Comparison of ENCODE assay signal across 8 mouse cellular contexts in genomic region chr5:77309924-77310772, GRCm38 (mm10). TPM values are rescaled to one million over a fixed set of nuclear protein-coding genes. Genes with fewer than 3 reads are reported as not detected.
DNase-seq lines count a peak whose midpoint lies in the region; ATAC-seq and TF ChIP-seq lines count a peak whose summit lies in the region.

Noa1 (minus strand) TSS chr5:77310084.
Polr2b (plus strand) TSS chr5:77310147.

- no peaks in the 10 kb centered on the region for H3K27me3 ChIP-seq in Patski
- H3K27me3 ChIP-seq in hindbrain, embryonic 13.5 days = no peaks in the 10 kb centered on the region

- H3K36me3 ChIP-seq in hindbrain, embryonic 13.5 days = peaks cover 43% of the 10 kb centered on the region

- WGBS in hindbrain, embryonic 13.5 days = under 1% methylated on average over 85 of the region's 85 CpGs

- peak within 1 kb of the TSS; percentile 83 for H3K9ac ChIP-seq in hindbrain, embryonic 13.5 days

- CTCF ChIA-PET in Patski (lab: Charles Lee) = interaction anchor here (0.6 to 1.9 kb wide), 12 partner anchors 10 to 37 kb away, joined by 3 to 7 read pairs (median 4); no protein-coding TSS in a partner anchor

- H3K27ac ChIP-seq in hindbrain, embryonic 13.5 days = peak within 1 kb of the TSS; percentile 95

- in situ Hi-C loops in Patski (cut with MboI; ENCODE audit: low pct_unique_long_range_greater_than_20kb) = no loop called here

- no peak for TF ChIP-seq CTCF in Patski (IDR thresholded peaks at IDR 0.05)

- H3K9me3 ChIP-seq in hindbrain, embryonic 13.5 days = no peaks in the 10 kb centered on the region

- peak; percentile 88 for ATAC-seq in Patski
- peak; percentile 97 for ATAC-seq in hindbrain, embryonic 13.5 days (ENCODE audit: low FRiP score)

- H3K4me3 ChIP-seq in hindbrain, embryonic 13.5 days = peak within 1 kb of the TSS; percentile 96

- H3K4me1 ChIP-seq in hindbrain, embryonic 13.5 days (replicated peaks) = peaks cover 34% of the 10 kb centered on the region

- POLR2A ChIA-PET in Patski (lab: Charles Lee) = interaction anchor here (0.6 to 1.4 kb wide), 5 partner anchors 9 to 70 kb away, joined by 3 to 4 read pairs (median 4); no protein-coding TSS in a partner anchor

- DNase-seq in Patski (ENCODE audit: low read depth, low spot score) = peak; percentile 99
- peak; percentile 100 for DNase-seq in cerebellum, postnatal 14 days
- peak; percentile 97 to 99 for DNase-seq in frontal cortex, postnatal 14 days (ENCODE audit: low spot score in 2 of 2)
- peak; percentile 99 for DNase-seq in layer of hippocampus, postnatal 25 days (ENCODE audit: extremely low spot score in 1 of 2, low spot score in 1 of 2)
- DNase-seq in lung, postnatal 25 days (ENCODE audit: low spot score) = peak; percentile 99
- DNase-seq in retina, embryonic 14.5 days (ENCODE audit: low spot score) = peak; percentile 99
- peak; percentile 99 for DNase-seq in thymus, postnatal 4 days

- peak within 1 kb of the TSS; percentile 99 for H3K4me2 ChIP-seq in hindbrain, embryonic 13.5 days

RNA-seq across cellular contexts. Expression of gene Noa1, which starts in this region (rescaled TPM):
- polyA plus RNA-seq in Patski (2021) = 28.2 TPM
- polyA plus RNA-seq in hindbrain, embryonic 13.5 days (2015; fragmentation: Nextera tagmentation; extraction: Ambion mirVana) = 32.5 and 32.8 TPM in 2 replicates
- 10 to 100 TPM; 25.7 to 26.4 TPM for total RNA-seq in layer of hippocampus, postnatal 25 days (2021)

RNA-seq across cellular contexts. Expression of gene Polr2b, which starts in this region (rescaled TPM):
- 75.3 TPM for polyA plus RNA-seq in Patski (2021)
- 69.2 and 70.0 TPM in 2 replicates for polyA plus RNA-seq in hindbrain, embryonic 13.5 days (2015; fragmentation: Nextera tagmentation; extraction: Ambion mirVana)
- total RNA-seq in layer of hippocampus, postnatal 25 days (2021) = 10 to 100 TPM; 48.2 to 48.8 TPM

Comparison
In these comparisons a context has a peak if more than half of its experiments do, and no peak if none do; other contexts are left out.
1. Peak in every context shown above with its lines: DNase-seq, ATAC-seq, H3K4me3 ChIP-seq and H3K27ac ChIP-seq.